Mouse (Mus musculus) small intestine, adult 2 months (tissue): ENCODE data around the gene Grwd1. TPM values are rescaled to one million over a fixed set of nuclear protein-coding genes. Genes with fewer than 3 reads are reported as not detected.

Experiments
- H3K27ac ChIP-seq: fragments of 200-500 bp; 2 replicates; pipeline ENCODE4 v1.5.1; 2012; ENCODE audit warnings: low read depth, low read length, control low read depth, inconsistent platforms; ENCODE audit not compliant: insufficient read depth
- H3K27me3 ChIP-seq: fragments of 200-500 bp; 2 replicates; pipeline ENCODE4 v1.6.1; 2012; ENCODE audit warnings: mild to moderate bottlenecking, moderate library complexity, low read length, inconsistent platforms; ENCODE audit not compliant: control insufficient read depth, insufficient read depth
- H3K36me3 ChIP-seq: fragments of 200-500 bp; 2 replicates; pipeline ENCODE4 v1.6.1; 2012; ENCODE audit warnings: mild to moderate bottlenecking, low read length, control low read depth, inconsistent platforms; ENCODE audit not compliant: control insufficient read depth, insufficient read depth
- H3K4me1 ChIP-seq: fragments of 200-500 bp; 2 replicates; pipeline ENCODE4 v1.6.1; 2012; ENCODE audit warnings: low read length, inconsistent platforms, mixed read lengths; ENCODE audit not compliant: control insufficient read depth, insufficient read depth, insufficient read length
- H3K4me3 ChIP-seq: fragments of 200-500 bp; 2 replicates; pipeline ENCODE4 v1.5.1; 2012; ENCODE audit warnings: low read depth, mild to moderate bottlenecking, control low read depth, inconsistent platforms, low read length, moderate library complexity
- CTCF ChIP-seq: fragments of 200-500 bp; IDR thresholded peaks from 2 replicates; pipeline ENCODE4 v1.5.1; 2012; ENCODE audit warnings: low read depth, mild to moderate bottlenecking, control low read depth, inconsistent platforms, low read length, moderate library complexity, mixed read lengths; ENCODE audit not compliant: insufficient replicate concordance, insufficient read length; ENCODE audit errors: extremely low read depth
- POLR2A ChIP-seq: fragments of 200-500 bp; IDR thresholded peaks from 2 replicates; pipeline ENCODE4 v1.6.1; 2012; ENCODE audit warnings: low read depth, mild to moderate bottlenecking, control low read depth, inconsistent platforms, low read length, moderate library complexity
- WGBS: fragments of 180-500 bp; shearing (Covaris S2); methylation state at CpG from one replicate; pipeline ENCODE4 v1.1.7; 2018; 5-methylcytosine and 5-hydroxymethylcytosine counted together
- polyA plus RNA-seq: library from polyadenylated mRNA; depleted of rRNA; stranded (reverse); fragments of >200 nt; gene quantifications from 2 replicates; pipeline ENCODE4 v1.2.3, GENCODE M21; 2012

Gene Grwd1
- polyA plus RNA-seq, 1 experiment = 10.1 TPM

- Histone ChIP-seq H3K4me1 (no peaks in the 10 kb centered on the region), H3K4me3 (no peak overlapping the region), H3K27me3 (0 out of 2 replicates have a peak, but pooled peaks cover 4% of the 10 kb centered on the region), H3K27ac (no peak overlapping the region), H3K36me3 (no peaks in the 10 kb centered on the region)
- TF ChIP-seq POLR2A (no peak), CTCF (no peak)
- WGBS = 81% methylated on average over 17 of the region's 17 CpGs
These were observed 38.8 kb downstream of the Grwd1 start for GRCm38 (mm10) chr7:45791756-45792490.

GRCm38 (mm10) chr7:45790721-45791120 lies 40.0 kb downstream of the Grwd1 start:
- Histone ChIP-seq H3K27me3 (peaks cover 12% of the 10 kb centered on the region; the same call in 1 of the 2 replicates), H3K36me3 (no peaks in the 10 kb centered on the region), H3K4me1 (no peaks in the 10 kb centered on the region), H3K27ac (no peak overlapping the region), H3K4me3 (no peak overlapping the region)
- 45% methylated on average over 6 of the region's 6 CpGs for WGBS
- TF ChIP-seq CTCF (no peak), POLR2A (no peak)

GRCm38 (mm10) chr7:45787642-45788041 lies 43.1 kb downstream of the Grwd1 start:
- TF ChIP-seq POLR2A = no peak
- no peak for TF ChIP-seq CTCF
- H3K27ac ChIP-seq = no peak overlapping the region
- H3K36me3 ChIP-seq = no peaks in the 10 kb centered on the region
- peaks cover 5% of the 10 kb centered on the region for H3K4me1 ChIP-seq
- peaks cover 20% of the 10 kb centered on the region for H3K27me3 ChIP-seq
- 81% methylated on average over 22 of the region's 22 CpGs for WGBS
- H3K4me3 ChIP-seq = no peak overlapping the region

DNA sequence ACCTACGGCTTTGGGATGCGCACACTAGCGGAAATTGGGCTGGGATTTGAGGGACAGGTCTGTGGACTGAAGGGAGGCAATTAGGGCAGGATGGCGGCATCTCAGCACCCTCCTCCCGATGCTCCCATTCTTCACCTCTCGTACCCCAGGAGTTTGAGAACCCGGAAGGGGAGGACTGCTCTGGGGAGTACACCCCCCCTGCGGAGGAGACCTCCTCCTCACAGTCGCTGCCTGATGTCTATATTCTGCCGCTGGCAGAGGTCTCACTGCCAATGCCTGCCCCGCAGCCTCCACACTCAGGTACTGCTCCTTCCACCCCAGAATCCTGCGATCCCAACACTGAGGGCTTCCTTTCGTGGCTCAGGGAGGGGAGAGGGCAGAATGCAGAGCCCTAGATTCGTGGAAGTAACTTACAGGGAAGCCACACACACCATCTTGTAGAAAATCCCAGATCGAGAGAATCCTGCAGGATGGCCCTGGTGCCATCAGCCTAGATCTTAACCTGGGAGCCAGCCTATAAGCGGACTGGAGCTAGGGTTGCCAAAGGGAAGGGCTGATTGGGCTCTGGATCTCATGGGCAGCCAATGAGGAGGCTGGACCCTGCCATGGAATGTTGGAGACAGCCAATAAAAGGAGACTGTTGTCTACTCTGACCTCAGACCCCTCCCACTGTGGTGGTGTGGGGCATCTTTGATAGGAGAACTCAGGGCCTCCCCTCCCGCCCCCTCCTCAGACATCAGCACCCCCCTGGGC lies 43.9 kb downstream of the Grwd1 start:
- no peak for TF ChIP-seq POLR2A
- TF ChIP-seq CTCF = no peak
- no peak overlapping the region for H3K27ac ChIP-seq
- peaks cover 20% of the 10 kb centered on the region for H3K27me3 ChIP-seq
- 17% methylated on average over 17 of the region's 17 CpGs for WGBS
- H3K36me3 ChIP-seq = no peaks in the 10 kb centered on the region
- no peak overlapping the region for H3K4me3 ChIP-seq
- peaks cover 5% of the 10 kb centered on the region for H3K4me1 ChIP-seq

DNA sequence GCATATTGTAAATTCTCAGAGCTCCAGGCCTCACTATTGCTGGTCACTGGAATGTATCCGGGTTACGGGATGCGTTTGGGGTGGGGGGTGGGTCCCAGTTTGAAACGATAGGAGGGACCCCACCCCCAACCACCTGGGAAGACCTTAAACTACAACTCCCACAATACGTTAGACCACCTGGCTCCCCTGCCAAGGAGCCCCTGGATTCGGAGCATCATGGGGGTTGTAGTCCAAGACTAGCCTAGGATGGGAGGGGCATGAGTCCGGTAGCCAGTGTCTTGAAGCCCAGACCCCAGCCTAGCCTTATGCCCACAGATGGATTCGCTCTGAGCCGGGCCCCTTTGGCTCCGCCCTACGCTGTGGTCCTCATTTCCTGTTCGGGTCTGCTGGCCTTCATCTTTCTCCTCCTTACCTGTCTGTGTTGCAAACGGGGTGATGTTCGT lies 44.6 kb downstream of the Grwd1 start:
- Histone ChIP-seq H3K4me1 (peaks cover 5% of the 10 kb centered on the region), H3K27me3 (peaks cover 20% of the 10 kb centered on the region), H3K36me3 (no peaks in the 10 kb centered on the region), H3K4me3 (no peak overlapping the region), H3K27ac (no peak overlapping the region)
- TF ChIP-seq POLR2A (no peak), CTCF (no peak)
- WGBS = 5% methylated on average over 14 of the region's 14 CpGs

GRCm38 (mm10) chr7:45785388-45786135 lies 45.2 kb downstream of the Grwd1 start:
- Histone ChIP-seq H3K4me1 (peaks cover 5% of the 10 kb centered on the region), H3K27me3 (peaks cover 20% of the 10 kb centered on the region), H3K4me3 (peak overlapping the region; percentile 36), H3K27ac (no peak overlapping the region), H3K36me3 (no peaks in the 10 kb centered on the region)
- no peak for TF ChIP-seq CTCF
- WGBS = 3% methylated on average over 39 of the region's 42 CpGs
